Mouse (Mus musculus) myocyte (in vitro differentiated cells): ENCODE results near the gene Aftph. TPM values are rescaled to one million over a fixed set of nuclear protein-coding genes. Genes with fewer than 3 reads are reported as not detected.

Experiments
- H3K27me3 ChIP-seq: one replicate; pipeline ENCODE4 v1.6.1; 2011; ENCODE audit not compliant: control insufficient read depth, insufficient read depth, insufficient read length
- H3K36me3 ChIP-seq: one replicate; pipeline ENCODE4 v1.6.1; 2011; ENCODE audit not compliant: control insufficient read depth, insufficient read depth
- H3K4me2 ChIP-seq: one replicate; pipeline ENCODE4 v1.6.1; 2011; ENCODE audit warnings: low read depth, control low read depth
- H3K4me3 ChIP-seq: one replicate; pipeline ENCODE4 v1.5.1; 2011; ENCODE audit warnings: mild to moderate bottlenecking, control low read depth, moderate library complexity
- H3K79me2 ChIP-seq: one replicate; pipeline ENCODE4 v1.6.1; 2011; ENCODE audit not compliant: control insufficient read depth, insufficient read depth
- H3ac ChIP-seq: one replicate; pipeline ENCODE4 v1.6.1; 2011; ENCODE audit not compliant: control insufficient read depth, insufficient read length
- CEBPB ChIP-seq: IDR thresholded peaks from 2 replicates; pipeline ENCODE4 v1.6.1; 2011; ENCODE audit warnings: mild to moderate bottlenecking, moderate library complexity; ENCODE audit not compliant: poor library complexity, insufficient read depth, severe bottlenecking
- E2F4 ChIP-seq: IDR thresholded peaks from one replicate; pipeline ENCODE4 v1.6.1; 2011; ENCODE audit warnings: mild to moderate bottlenecking, control low read depth, moderate library complexity; ENCODE audit not compliant: insufficient read depth
- MAX ChIP-seq: IDR thresholded peaks from one replicate; pipeline ENCODE4 v1.6.1; 2011; ENCODE audit warnings: low read depth, mild to moderate bottlenecking, control low read depth
- MYOD1 ChIP-seq, 3 experiments: IDR thresholded peaks; one replicate each; pipeline ENCODE4 v1.6.1; 2011; ENCODE audit warnings: control low read depth in 2 of 3, low read depth in 2 of 3, mild to moderate bottlenecking in 2 of 3, moderate library complexity in 1 of 3; ENCODE audit not compliant: insufficient read length in 2 of 3, control insufficient read depth in 1 of 3
- MYOG ChIP-seq, 3 experiments: IDR thresholded peaks; one replicate each; pipeline ENCODE4 v1.6.1; 2011; ENCODE audit warnings: control low read depth in 2 of 3, low read depth in 2 of 3, mild to moderate bottlenecking in 2 of 3; ENCODE audit not compliant: insufficient read length in 2 of 3, control insufficient read depth in 1 of 3, insufficient read depth in 1 of 3
- POLR2A ChIP-seq: IDR thresholded peaks from one replicate; pipeline ENCODE4 v1.6.1; 2011; ENCODE audit warnings: low read depth, mild to moderate bottlenecking, control low read depth, moderate library complexity; ENCODE audit not compliant: insufficient read length
- POLR2AphosphoS2 ChIP-seq: IDR thresholded peaks from one replicate; pipeline ENCODE4 v1.6.1; 2011; ENCODE audit warnings: low read depth, control low read depth; ENCODE audit not compliant: insufficient read length
- REST ChIP-seq: IDR thresholded peaks from one replicate; pipeline ENCODE4 v1.6.1; 2011; ENCODE audit warnings: mild to moderate bottlenecking, control low read depth, moderate library complexity; ENCODE audit not compliant: insufficient read depth, insufficient read length
- SRF ChIP-seq: IDR thresholded peaks from one replicate; pipeline ENCODE4 v1.6.1; 2011; ENCODE audit warnings: low read depth; ENCODE audit not compliant: control insufficient read depth, insufficient read length
- TCF12 ChIP-seq: IDR thresholded peaks from one replicate; pipeline ENCODE4 v1.6.1; 2011; ENCODE audit warnings: mild to moderate bottlenecking, control low read depth; ENCODE audit not compliant: poor library complexity, insufficient read depth, severe bottlenecking
- USF1 ChIP-seq: IDR thresholded peaks from one replicate; pipeline ENCODE4 v1.6.1; 2011; ENCODE audit warnings: low read depth, mild to moderate bottlenecking, control low read depth, moderate library complexity
- polyA plus RNA-seq: library from polyadenylated mRNA; unstranded; fragments of >200 nt; fragmentation: generic; extraction: Trizol; gene quantifications from one replicate; pipeline ENCODE4 v1.2.1, GENCODE M21; 2012; ENCODE audit warnings: missing spikeins

The Aftph gene
- polyA plus RNA-seq, 1 experiment, result 7.6 TPM

DNA sequence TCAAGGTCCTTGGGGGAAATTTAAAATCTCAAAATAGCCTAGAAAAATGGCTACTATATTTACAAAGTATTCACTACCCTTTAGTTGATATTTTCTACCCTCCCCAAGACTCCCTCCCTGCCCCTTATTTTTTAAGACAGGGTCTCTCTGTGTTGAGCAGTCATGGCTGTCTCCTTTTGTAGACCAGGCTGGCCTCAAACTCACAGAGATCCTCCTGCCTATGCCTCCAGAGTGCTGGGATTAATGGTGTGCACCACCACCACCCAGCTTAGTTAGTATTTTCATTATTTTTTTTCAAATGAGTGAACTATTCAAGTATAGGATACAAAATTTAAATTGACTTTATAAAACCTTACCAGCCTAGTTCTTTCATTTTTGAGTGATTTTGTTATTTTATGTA lies 104.3 kb downstream of the Aftph start:
- TF ChIP-seq USF1 (no peak), MAX (no peak), TCF12 (no peak), E2F4 (no peak), REST (no peak), POLR2AphosphoS2 (no peak), SRF (no peak), CEBPB (no peak), MYOD1 (IDR thresholded peaks at IDR 0.05; ENCODE audit: control insufficient read depth in 1 of 3, insufficient read length in 2 of 3, low read depth in 2 of 3) (no peak), MYOG (IDR thresholded peaks at IDR 0.05; ENCODE audit: control insufficient read depth in 1 of 3, insufficient read depth in 1 of 3, insufficient read length in 2 of 3, low read depth in 2 of 3) (no peak)
- Histone ChIP-seq H3K4me3 (no peak overlapping the region), H3ac (no peak overlapping the region), H3K27me3 (no peaks in the 10 kb centered on the region), H3K79me2 (peaks cover 97% of the 10 kb centered on the region), H3K36me3 (no peaks in the 10 kb centered on the region), H3K4me2 (no peak overlapping the region)

DNA sequence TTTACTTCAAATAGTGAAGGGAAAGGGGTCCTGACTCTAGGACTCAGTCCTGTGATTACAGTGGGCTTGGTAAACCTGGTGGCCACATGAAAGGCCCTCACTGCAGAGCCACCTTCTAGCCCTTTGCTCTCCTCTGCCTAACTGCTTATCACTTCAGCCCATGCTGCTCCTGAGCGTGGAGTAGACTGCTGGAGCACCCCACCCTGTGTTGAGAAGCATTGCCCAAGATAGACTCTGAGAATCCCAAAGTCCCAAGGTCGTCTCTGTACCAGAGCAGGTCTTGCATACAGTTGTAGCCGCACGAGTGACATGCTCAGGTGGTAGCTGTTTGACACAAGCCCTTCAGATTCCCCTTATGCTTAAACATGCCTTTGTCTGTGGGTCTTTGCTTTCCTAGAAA lies 105.3 kb downstream of the Aftph start:
- Histone ChIP-seq H3K4me3 (no peak overlapping the region), H3K27me3 (no peaks in the 10 kb centered on the region), H3K79me2 (peaks cover 87% of the 10 kb centered on the region), H3K4me2 (no peak overlapping the region), H3ac (no peak overlapping the region), H3K36me3 (no peaks in the 10 kb centered on the region)
- TF ChIP-seq MYOD1 (IDR thresholded peaks at IDR 0.05; ENCODE audit: control insufficient read depth in 1 of 3, insufficient read length in 2 of 3, low read depth in 2 of 3) (no peak), USF1 (no peak)

DNA sequence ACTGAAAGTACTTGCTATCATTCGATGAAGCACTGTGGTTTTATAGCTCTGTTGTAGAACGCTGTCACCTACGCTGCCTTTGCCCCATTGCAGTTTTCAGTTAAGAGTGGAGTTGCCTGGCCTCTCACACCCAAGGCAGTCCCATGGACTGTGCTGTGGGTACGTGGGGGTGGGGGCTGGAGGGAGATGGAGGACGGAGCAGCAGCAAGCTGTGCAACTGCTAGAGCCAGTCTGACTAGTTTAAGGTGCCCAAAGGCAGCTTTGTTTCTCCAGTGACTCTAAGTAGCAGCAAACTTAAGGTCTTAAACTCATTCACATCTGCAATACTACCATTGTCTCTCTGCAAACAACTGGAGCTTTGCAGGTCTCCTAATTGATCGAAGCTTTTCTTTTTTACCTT lies 105.7 kb downstream of the Aftph start:
- Histone ChIP-seq H3K4me3 (no peak overlapping the region), H3K4me2 (no peak overlapping the region), H3ac (no peak overlapping the region), H3K79me2 (peaks cover 82% of the 10 kb centered on the region), H3K36me3 (no peaks in the 10 kb centered on the region), H3K27me3 (no peaks in the 10 kb centered on the region)
- TF ChIP-seq MAX, result no peak
- TF ChIP-seq POLR2A, result no peak
- TF ChIP-seq USF1, result no peak
- no peak for TF ChIP-seq POLR2AphosphoS2

Other genes with a start within 250 kb of the Aftph start
- gene Sertad2, start 198.3 kb downstream of the Aftph start, polyA plus RNA-seq, result 20.9 TPM
- gene Lgalsl, start 89.5 kb upstream of the Aftph start, polyA plus RNA-seq, result 0.10 TPM